20 mouse cellular contexts compared by ENCODE assay signal in the genomic region with DNA sequence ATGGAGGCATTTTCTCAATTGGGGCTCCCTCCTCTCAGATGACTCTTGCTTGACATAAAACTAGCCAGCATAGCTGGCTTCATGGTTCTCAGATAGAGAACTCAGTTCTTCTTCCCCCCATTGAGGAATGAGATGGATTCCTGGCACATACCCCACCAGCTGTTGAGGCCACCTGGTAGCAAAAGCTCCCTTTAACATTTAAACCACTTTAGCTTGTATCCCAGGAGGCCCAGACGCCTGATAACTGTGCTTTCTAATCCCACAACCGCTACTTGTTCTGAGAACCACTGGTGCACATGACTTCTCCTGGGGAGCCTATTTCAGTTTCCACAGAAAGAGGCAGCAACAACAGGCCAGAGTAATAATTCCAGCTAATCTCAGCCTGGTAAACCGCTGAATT. TPM values are rescaled to one million over a fixed set of nuclear protein-coding genes. Genes with fewer than 3 reads are reported as not detected.
"Had no signal": no experiment of that assay in that cellular context is flagged by ENCODE, and none has a peak within 500 bp of the region (broad histone marks: within the 10 kb centered on the region; RNA-seq: fewer than 3 reads in every experiment).

No protein-coding gene starts in this region.

- H3K27ac ChIP-seq: macrophage; midbrain, embryonic 13.5 days; midbrain, embryonic 15.5 days; neural tube, embryonic 13.5 days; neural tube, embryonic 15.5 days had no signal

- H3K4me2 ChIP-seq: lung, embryonic 14.5 days; midbrain, embryonic 11.5 days; midbrain, embryonic 13.5 days; midbrain, embryonic 15.5 days; neural tube, embryonic 13.5 days; neural tube, embryonic 15.5 days had no signal

- ATAC-seq: liver, postnatal 0 days; midbrain, embryonic 13.5 days; midbrain, embryonic 15.5 days had no signal

- H3K9ac ChIP-seq: liver, postnatal 0 days; lung, embryonic 14.5 days; midbrain, embryonic 13.5 days; midbrain, embryonic 15.5 days; neural tube, embryonic 13.5 days; neural tube, embryonic 15.5 days had no signal

- DNase-seq: liver, postnatal 0 days; retina, postnatal 1 day; right cerebral cortex, adult 18-20 months; right cerebral cortex, postnatal 25 days; right cerebral cortex, postnatal 4 days; spleen, adult 18-20 months; thymus, adult 18-20 months; thymus, postnatal 14 days; thymus, postnatal 36 days had no signal

- H3K36me3 ChIP-seq: midbrain, embryonic 13.5 days; midbrain, embryonic 15.5 days; neural tube, embryonic 13.5 days; neural tube, embryonic 15.5 days had no signal

- H3K9me3 ChIP-seq: megakaryocyte, embryonic 14.5 days; midbrain, embryonic 13.5 days; midbrain, embryonic 15.5 days; neural tube, embryonic 13.5 days; neural tube, embryonic 15.5 days had no signal

- H3K4me3 ChIP-seq: midbrain, embryonic 13.5 days; midbrain, embryonic 15.5 days; neural tube, embryonic 13.5 days; neural tube, embryonic 15.5 days had no signal

- H3K27me3 ChIP-seq: midbrain, embryonic 13.5 days; midbrain, embryonic 15.5 days; neural tube, embryonic 13.5 days; neural tube, embryonic 15.5 days had no signal

RNA-seq across cellular contexts. Expression of gene Trpm1, which starts 12.4 kb away (rescaled TPM):
- total RNA-seq: megakaryocyte progenitor cell, adult 5-6 weeks; monocyte, adult 5-6 weeks had no signal
- polyA plus RNA-seq: liver, postnatal 0 days; lung, embryonic 14.5 days; macrophage; neural tube, embryonic 13.5 days; stomach, embryonic 14.5 days had no signal
